Mouse (Mus musculus): ENCODE results near the gene Fam168a.

GRCm38 (mm10) chr7:100849508-100849907 is 143.1 kb downstream of the Fam168a start:
- no peak for TF ChIP-seq CTCF (IDR thresholded peaks at IDR 0.05; ENCODE audit: control insufficient read depth, insufficient read depth, insufficient replicate concordance, low read depth, low read length)
- TF ChIP-seq POLR2A (IDR thresholded peaks at IDR 0.05; ENCODE audit: control insufficient read depth, low read depth, low read length) = no peak

All from testis, adult 2 months (tissue).